Mouse (Mus musculus) midbrain, embryonic 10.5 days (tissue): ENCODE data around the gene Lrrfip1. TPM values are rescaled to one million over a fixed set of nuclear protein-coding genes. Genes with fewer than 3 reads are reported as not detected.

Source experiments
- DNase-seq: peaks from one replicate; pipeline ENCODE4 v3.0.0-alpha.2; 2017; ENCODE audit warnings: low spot score
- H3K27ac ChIP-seq: fragments of 300-500 bp; sonication (generic); replicated peaks from 2 replicates; pipeline ENCODE4 v1.5.1; 2016; ENCODE audit warnings: mild to moderate bottlenecking
- H3K27me3 ChIP-seq: fragments of 300-500 bp; sonication (generic); 2 replicates; pipeline ENCODE4 v1.6.1; 2016; ENCODE audit warnings: low read depth, mild to moderate bottlenecking; ENCODE audit not compliant: poor library complexity, severe bottlenecking
- H3K36me3 ChIP-seq: fragments of 300-500 bp; sonication (generic); 2 replicates; pipeline ENCODE4 v1.6.1; 2016; ENCODE audit warnings: mild to moderate bottlenecking, moderate library complexity
- H3K4me1 ChIP-seq: fragments of 300-500 bp; sonication (generic); 2 replicates; pipeline ENCODE4 v1.6.1; 2016
- H3K4me3 ChIP-seq: fragments of 300-500 bp; sonication (generic); 2 replicates; pipeline ENCODE4 v1.5.1; 2016; ENCODE audit warnings: mild to moderate bottlenecking, moderate library complexity
- H3K9me3 ChIP-seq: fragments of 300-500 bp; sonication (generic); replicated peaks from 2 replicates; pipeline ENCODE4 v1.6.1; 2016; ENCODE audit warnings: mild to moderate bottlenecking
- WGBS: fragments of 180-500 bp; shearing (Covaris S2); methylation state at CpG from one replicate; pipeline ENCODE4 v1.1.7; 2016; 5-methylcytosine and 5-hydroxymethylcytosine counted together
- polyA plus RNA-seq: library from polyadenylated mRNA; unstranded; fragments of >200 nt; fragmentation: Nextera tagmentation; extraction: Ambion mirVana; gene quantifications from 2 replicates; pipeline ENCODE4 v1.2.1, GENCODE M21; 2016

Gene Lrrfip1
- polyA plus RNA-seq, 1 experiment from 2014 or later: 22.2 TPM

DNA sequence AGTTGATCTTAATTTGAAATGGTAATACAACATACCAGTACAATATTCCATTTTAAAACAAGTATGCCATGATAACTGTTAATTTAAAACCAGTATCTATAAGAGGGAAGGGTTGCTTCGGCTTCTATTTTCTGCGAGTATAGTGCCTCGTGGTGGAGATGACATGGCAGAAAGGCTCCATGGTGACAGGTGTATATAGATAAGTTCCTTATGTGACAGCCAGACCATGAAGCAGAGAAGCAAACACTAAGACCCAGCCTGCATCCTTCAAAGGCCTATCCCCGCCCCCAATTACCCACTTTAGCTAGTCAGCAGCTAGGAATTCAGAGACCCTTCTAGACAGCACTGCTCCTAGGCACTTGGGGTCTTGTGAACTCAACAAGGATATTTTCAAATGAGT lies 170.6 kb downstream of the Lrrfip1 start:
- H3K4me3 ChIP-seq: no peak overlapping the region
- no peaks in the 10 kb centered on the region for H3K27me3 ChIP-seq
- H3K36me3 ChIP-seq: no peaks in the 10 kb centered on the region
- no peak for DNase-seq
- no peaks in the 10 kb centered on the region for H3K9me3 ChIP-seq
- 82% methylated on average over 4 of the region's 4 CpGs for WGBS
- H3K27ac ChIP-seq: no peak overlapping the region
- H3K4me1 ChIP-seq: no peaks in the 10 kb centered on the region

GRCm38 (mm10) chr1:91174796-91175195 lies 176.3 kb downstream of the Lrrfip1 start:
- 94% methylated on average over 5 of the region's 5 CpGs for WGBS
- Histone ChIP-seq H3K36me3 (no peaks in the 10 kb centered on the region), H3K27me3 (peaks cover 20% of the 10 kb centered on the region), H3K4me1 (peaks cover 5% of the 10 kb centered on the region), H3K9me3 (no peaks in the 10 kb centered on the region), H3K4me3 (no peak overlapping the region), H3K27ac (no peak overlapping the region)
- no peak for DNase-seq

DNA sequence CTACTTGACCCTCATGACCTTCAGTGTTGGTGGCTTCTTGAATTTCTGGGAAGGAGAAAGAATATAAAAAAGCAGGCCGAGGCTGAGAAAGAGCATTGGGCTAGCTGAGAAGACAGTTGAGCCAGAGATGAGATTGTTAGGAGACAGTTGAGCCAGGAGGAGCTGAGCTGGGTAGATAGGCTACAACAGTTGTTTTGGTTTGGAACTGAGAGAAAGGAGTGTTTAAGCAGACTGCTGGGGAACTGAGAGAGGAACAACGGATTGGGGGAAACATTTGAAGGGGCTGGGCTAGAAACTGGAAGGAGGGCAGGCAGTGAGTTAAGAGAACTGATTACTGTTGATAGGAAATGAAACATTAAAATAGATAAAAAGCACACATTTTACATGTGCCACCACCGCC lies 177.5 kb downstream of the Lrrfip1 start:
- H3K36me3 ChIP-seq: no peaks in the 10 kb centered on the region
- H3K4me1 ChIP-seq: peaks cover 17% of the 10 kb centered on the region
- peaks cover 33% of the 10 kb centered on the region for H3K27me3 ChIP-seq
- 61% methylated on average over 3 of the region's 3 CpGs for WGBS
- H3K9me3 ChIP-seq: no peaks in the 10 kb centered on the region
- no peak overlapping the region for H3K27ac ChIP-seq
- DNase-seq: no peak
- H3K4me3 ChIP-seq: no peak overlapping the region

- H3K27ac ChIP-seq: no peak overlapping the region
- H3K9me3 ChIP-seq: no peaks in the 10 kb centered on the region
- no peak for DNase-seq
- peaks cover 26% of the 10 kb centered on the region for H3K4me1 ChIP-seq
- H3K27me3 ChIP-seq: peaks cover 41% of the 10 kb centered on the region
- no peaks in the 10 kb centered on the region for H3K36me3 ChIP-seq
- WGBS: 83% methylated on average over 4 of the region's 4 CpGs
- no peak overlapping the region for H3K4me3 ChIP-seq
Observed at GRCm38 (mm10) chr1:91176871-91177270, 178.3 kb downstream of the Lrrfip1 start.

Other genes starting within 250 kb of the Lrrfip1 start
- gene Col6a3, start 154.8 kb upstream of the Lrrfip1 start, polyA plus RNA-seq: 3.0 and 5.4 TPM in 2 replicates
- 0.14 and 0.20 TPM in 2 replicates for gene Mlph, start 83.7 kb upstream of the Lrrfip1 start, polyA plus RNA-seq
- gene Prlh, start 45.6 kb upstream of the Lrrfip1 start, polyA plus RNA-seq: not detected in 2 replicates
- gene Rab17, start 29.1 kb upstream of the Lrrfip1 start, polyA plus RNA-seq: not detected in 2 replicates
- 0.36 and 0.51 TPM in 2 replicates for gene Rbm44, start 146.4 kb downstream of the Lrrfip1 start, polyA plus RNA-seq
- gene Ramp1, start 181.1 kb downstream of the Lrrfip1 start, polyA plus RNA-seq: 0.47 and 0.48 TPM in 2 replicates